Mouse (Mus musculus): ENCODE results near the gene Mis12.

The Mis12 gene

GRCm38 (mm10) chr11:71017051-71017450 lies 2.4 kb upstream of the Mis12 start:
- DNase-seq (ENCODE audit: inconsistent ontology term) = no peak

GRCm38 (mm10) chr11:71018416-71019200 lies 803 bp upstream of the Mis12 start:
- no peak for DNase-seq (ENCODE audit: inconsistent ontology term)

- no peak for DNase-seq (ENCODE audit: inconsistent ontology term)
These were observed 8.9 kb downstream of the Mis12 start for GRCm38 (mm10) chr11:71028280-71028679.

- no peak for DNase-seq (ENCODE audit: inconsistent ontology term)
These were observed 10.2 kb downstream of the Mis12 start for GRCm38 (mm10) chr11:71029403-71030118.

GRCm38 (mm10) chr11:71032070-71032469 lies 12.7 kb downstream of the Mis12 start:
- DNase-seq (ENCODE audit: inconsistent ontology term) = no peak

- peak; percentile 17 for DNase-seq (ENCODE audit: inconsistent ontology term)
These were observed 13.2 kb downstream of the Mis12 start for GRCm38 (mm10) chr11:71032491-71033162.

GRCm38 (mm10) chr11:71033163-71033761 lies 13.9 kb downstream of the Mis12 start, which contains the start of gene 6330403K07Rik:
Gene 6330403K07Rik, minus strand, starts transcription at chr11:71033513.
- peak; percentile 42 for DNase-seq (ENCODE audit: inconsistent ontology term)

GRCm38 (mm10) chr11:71039526-71040298 lies 20.3 kb downstream of the Mis12 start:
- DNase-seq (ENCODE audit: inconsistent ontology term) = no peak

GRCm38 (mm10) chr11:71052554-71052953 lies 33.1 kb downstream of the Mis12 start:
- DNase-seq (ENCODE audit: inconsistent ontology term) = no peak

- DNase-seq (ENCODE audit: inconsistent ontology term) = no peak
These were observed 56.9 kb downstream of the Mis12 start for GRCm38 (mm10) chr11:71076342-71076741.

All from Muller cell, postnatal 12 days (primary cell).